Mouse (Mus musculus) left cerebral cortex, postnatal 4 days (tissue): Measurements from ENCODE around the gene Arf3. TPM values are rescaled to one million over a fixed set of nuclear protein-coding genes. Genes with fewer than 3 reads are reported as not detected.

Experiments
- total RNA-seq, 2 experiments: library from RNA; stranded (reverse); gene quantifications; 2 replicates each; pipeline ENCODE4 v1.2.3; 2021

The Arf3 gene
- total RNA-seq, 2 experiments from 2014 or later = 318 to 348 TPM

Other genes with a start within 250 kb of the Arf3 start
- gene Kansl2, start 228.9 kb downstream of the Arf3 start, total RNA-seq = 10 to 100 TPM; 72.2 to 77.1 TPM
- 10 to 100 TPM; 51.5 to 61.1 TPM for gene Ccnt1, start 192.3 kb downstream of the Arf3 start, total RNA-seq
- not detected for gene 4930415O20Rik, start 192.2 kb downstream of the Arf3 start, total RNA-seq
- gene Adcy6, start 153.1 kb downstream of the Arf3 start, total RNA-seq = 10 to 100 TPM; 55.1 to 56.6 TPM
- 100 to 1,000 TPM; 213 to 226 TPM for gene Cacnb3, start 132.4 kb downstream of the Arf3 start, total RNA-seq
- gene Ddx23, start 100.3 kb downstream of the Arf3 start, total RNA-seq = 10 to 100 TPM; 62.5 to 68.6 TPM
- gene Rnd1, start 85.8 kb downstream of the Arf3 start, total RNA-seq = 10 to 100 TPM; 46.5 to 49.7 TPM
- gene Ccdc65, start 55.0 kb downstream of the Arf3 start, total RNA-seq = 10 to 100 TPM in 1 of 2 experiments, 1 to 10 TPM in 1; 9.9 to 10.3 TPM
- 1 to 10 TPM; 2.7 to 3.5 TPM for gene Fkbp11, start 35.0 kb downstream of the Arf3 start, total RNA-seq
- under 1 TPM; 0.36 to 0.40 TPM for gene Wnt10b, start 14.9 kb upstream of the Arf3 start, total RNA-seq
- not detected for gene Wnt1, start 26.6 kb upstream of the Arf3 start, total RNA-seq
- gene Ddn, start 46.3 kb upstream of the Arf3 start, total RNA-seq = 100 to 1,000 TPM; 113 to 118 TPM
- gene Prkag1, start 68.3 kb upstream of the Arf3 start, total RNA-seq = 10 to 100 TPM; 35.0 to 38.1 TPM
- gene Kmt2d, start 108.0 kb upstream of the Arf3 start, total RNA-seq = 10 to 100 TPM; 74.2 to 74.4 TPM
- gene Rhebl1, start 131.3 kb upstream of the Arf3 start, total RNA-seq = 10 to 100 TPM; 18.3 to 18.4 TPM
- under 1 TPM; 0.28 to 0.36 TPM for gene Dhh, start 135.3 kb upstream of the Arf3 start, total RNA-seq
- gene Lmbr1l, start 155.0 kb upstream of the Arf3 start, total RNA-seq = 10 to 100 TPM; 31.4 to 42.2 TPM
- gene Tuba1b, start 171.4 kb upstream of the Arf3 start, total RNA-seq = 1,000 to 10,000 TPM; 1,107 to 1,135 TPM
- gene Gm49450, start 190.3 kb upstream of the Arf3 start, total RNA-seq = not detected
- gene Tuba1a, start 190.5 kb upstream of the Arf3 start, total RNA-seq = 1,000 to 10,000 TPM; 8,276 to 8,744 TPM